Mouse (Mus musculus) kidney, postnatal 36 days (tissue): Measurements from ENCODE around the gene Rnf146.
A peak's percentile ranks its signal among the peaks of the same experiment; 100 is the strongest.
"Not testable (repeated sequence)": the region's sequence is repeated elsewhere in the genome, so short reads cannot be mapped to it uniquely, and the experiment has no call there.

Experiments used
- DNase-seq, 2 experiments: peaks; one replicate each; pipeline ENCODE4 v3.0.0; 2021 to 2022; ENCODE audit warnings: mixed read lengths in 2 of 2

Rnf146 gene

GRCm38 (mm10) chr10:29362197-29362900 is at the start of gene Rnf146:
Rnf146 (minus strand) TSS chr10:29362442.
- DNase-seq: no peak

- peak in 1 of 2 experiments; percentile 6 for DNase-seq
These were observed 40.5 kb upstream of the Rnf146 start for GRCm38 (mm10) chr10:29402656-29403268.

GRCm38 (mm10) chr10:29394890-29395289 is 32.6 kb upstream of the Rnf146 start:
- not testable (repeated sequence) for DNase-seq

- no peak for DNase-seq
These were observed 19.3 kb upstream of the Rnf146 start for GRCm38 (mm10) chr10:29381558-29381957.

- no peak for DNase-seq
These were observed 11.8 kb upstream of the Rnf146 start for GRCm38 (mm10) chr10:29374065-29374464.

- DNase-seq: peak; percentile 86 to 94
These were observed 612 bp downstream of the Rnf146 start for GRCm38 (mm10) chr10:29361464-29362196.

- DNase-seq: no peak
These were observed 1.2 kb downstream of the Rnf146 start for GRCm38 (mm10) chr10:29361095-29361463.

- DNase-seq: no peak
These were observed 8.1 kb downstream of the Rnf146 start for GRCm38 (mm10) chr10:29354183-29354582.

- DNase-seq: no peak
These were observed 9.7 kb downstream of the Rnf146 start for GRCm38 (mm10) chr10:29352575-29352974.

GRCm38 (mm10) chr10:29351420-29351819 is 10.8 kb downstream of the Rnf146 start:
- DNase-seq: no peak

GRCm38 (mm10) chr10:29346638-29347037 is 15.6 kb downstream of the Rnf146 start:
- no peak for DNase-seq

- no peak for DNase-seq
These were observed 18.0 kb downstream of the Rnf146 start for GRCm38 (mm10) chr10:29344232-29344631.

- DNase-seq: peak; percentile 64 to 85
These were observed 23.7 kb downstream of the Rnf146 start for GRCm38 (mm10) chr10:29338355-29339056.

GRCm38 (mm10) chr10:29333836-29334235 is 28.4 kb downstream of the Rnf146 start:
- DNase-seq: peak in 1 of 2 experiments; percentile 14

- no peak for DNase-seq
These were observed 37.4 kb downstream of the Rnf146 start for GRCm38 (mm10) chr10:29324817-29325216.

GRCm38 (mm10) chr10:29313905-29314304 is 48.3 kb downstream of the Rnf146 start:
- no peak for DNase-seq

- peak; percentile 94 for DNase-seq
These were observed 49.1 kb downstream of the Rnf146 start, which contains the start of gene Echdc1 for GRCm38 (mm10) chr10:29313064-29313638. Echdc1 (plus strand) TSS chr10:29313166.

GRCm38 (mm10) chr10:29311480-29312219 is 50.6 kb downstream of the Rnf146 start:
- DNase-seq: no peak

GRCm38 (mm10) chr10:29302230-29302629 is 60.0 kb downstream of the Rnf146 start:
- peak in 1 of 2 experiments; percentile 14 for DNase-seq
